Mouse (Mus musculus) cerebellum, adult 9-10 months (tissue): ENCODE measurements around the gene Hist1h1t.
A peak's percentile ranks its signal among the peaks of the same experiment; 100 is the strongest.
"Not testable (repeated sequence)": the region's sequence is repeated elsewhere in the genome, so short reads cannot be mapped to it uniquely, and the experiment has no call there.

ENCODE experiments used
- DNase-seq: peaks from one replicate; pipeline ENCODE4 v3.0.0; 2022

The Hist1h1t gene

GRCm38 (mm10) chr13:23700786-23701520 is 5.3 kb downstream of the Hist1h1t start:
- peak; percentile 80 for DNase-seq

- DNase-seq, result no peak
These were observed 6.6 kb downstream of the Hist1h1t start for GRCm38 (mm10) chr13:23702220-23702619.

- not testable (repeated sequence) for DNase-seq
These were observed 7.2 kb downstream of the Hist1h1t start for GRCm38 (mm10) chr13:23702801-23703200.

- DNase-seq, result no peak
These were observed 10.2 kb downstream of the Hist1h1t start for GRCm38 (mm10) chr13:23705751-23706356.

GRCm38 (mm10) chr13:23706771-23707170 is 11.2 kb downstream of the Hist1h1t start:
- DNase-seq, result no peak

- no peak for DNase-seq
These were observed 12.4 kb downstream of the Hist1h1t start for GRCm38 (mm10) chr13:23708041-23708440.

- no peak for DNase-seq
These were observed 13.0 kb downstream of the Hist1h1t start for GRCm38 (mm10) chr13:23708654-23709053.

- DNase-seq, result no peak
These were observed 14.2 kb downstream of the Hist1h1t start for GRCm38 (mm10) chr13:23709714-23710373.

GRCm38 (mm10) chr13:23710374-23711089 is 14.9 kb downstream of the Hist1h1t start, which contains the start of gene Hfe:
TSS of gene Hfe (minus strand) at chr13:23710854.
- DNase-seq, result no peak

- DNase-seq, result no peak
These were observed 20.8 kb downstream of the Hist1h1t start for GRCm38 (mm10) chr13:23716261-23717042.

- no peak for DNase-seq
These were observed 21.6 kb downstream of the Hist1h1t start for GRCm38 (mm10) chr13:23717176-23717575.

- not testable (repeated sequence) for DNase-seq
These were observed 22.1 kb downstream of the Hist1h1t start for GRCm38 (mm10) chr13:23717593-23718245.

- DNase-seq, result no peak
These were observed 28.6 kb downstream of the Hist1h1t start for GRCm38 (mm10) chr13:23724239-23724638.

- DNase-seq, result no peak
These were observed 29.6 kb downstream of the Hist1h1t start for GRCm38 (mm10) chr13:23725213-23725612.

GRCm38 (mm10) chr13:23728472-23729191 is 33.0 kb downstream of the Hist1h1t start:
- DNase-seq, result no peak

GRCm38 (mm10) chr13:23729192-23729525 is 33.5 kb downstream of the Hist1h1t start:
- DNase-seq, result no peak

GRCm38 (mm10) chr13:23729706-23730105 is 34.1 kb downstream of the Hist1h1t start:
- no peak for DNase-seq

- DNase-seq, result no peak
These were observed 34.9 kb downstream of the Hist1h1t start for GRCm38 (mm10) chr13:23730479-23730878.

GRCm38 (mm10) chr13:23732156-23732804 is 36.7 kb downstream of the Hist1h1t start:
- DNase-seq, result peak; percentile 61

GRCm38 (mm10) chr13:23737091-23737490 is 41.5 kb downstream of the Hist1h1t start:
- peak; percentile 13 for DNase-seq

- peak; percentile 38 for DNase-seq
These were observed 42.4 kb downstream of the Hist1h1t start for GRCm38 (mm10) chr13:23738041-23738440.
